Mouse (Mus musculus): ENCODE data around the gene Gstp2. TPM values are rescaled to one million over a fixed set of nuclear protein-coding genes. Genes with fewer than 3 reads are reported as not detected.
A peak's percentile ranks its signal among the peaks of the same experiment; 100 is the strongest.
"Not testable (repeated sequence)": the region's sequence is repeated elsewhere in the genome, so short reads cannot be mapped to it uniquely, and the experiment has no call there.

The Gstp2 gene
- polyA plus RNA-seq, 1 experiment: 87.8 TPM

GRCm38 (mm10) chr19:4055216-4055946, 9.6 kb upstream of the Gstp2 start:
- Histone ChIP-seq H3K4me3 (replicated peaks; ENCODE audit: extremely low read depth, low read depth, low read length) (no peak overlapping the region), H3K4me1 (ENCODE audit: control insufficient read depth, insufficient read depth, low read length) (peaks cover 4% of the 10 kb centered on the region; the same call in 1 of the 2 replicates)
- no peak for TF ChIP-seq CTCF (IDR thresholded peaks at IDR 0.05; ENCODE audit: insufficient read depth, low read length)
- TF ChIP-seq POLR2A (IDR thresholded peaks at IDR 0.05; ENCODE audit: borderline replicate concordance, extremely low read depth, low read depth, low read length): no peak
- WGBS: 72% methylated on average over 8 of the region's 8 CpGs
- DNase-seq: no peak

- TF ChIP-seq CTCF (IDR thresholded peaks at IDR 0.05; ENCODE audit: insufficient read depth, low read length): no peak
- no peak overlapping the region for H3K4me3 ChIP-seq (replicated peaks; ENCODE audit: extremely low read depth, low read depth, low read length)
- 90% methylated on average over 5 of the region's 5 CpGs for WGBS
- DNase-seq: no peak
- peaks cover 4% of the 10 kb centered on the region; the same call in 1 of the 2 replicates for H3K4me1 ChIP-seq (ENCODE audit: control insufficient read depth, insufficient read depth, low read length)
These were observed 8.8 kb upstream of the Gstp2 start for GRCm38 (mm10) chr19:4054613-4055012.

GRCm38 (mm10) chr19:4052516-4053030, 6.8 kb upstream of the Gstp2 start:
- Histone ChIP-seq H3K4me3 (replicated peaks; ENCODE audit: extremely low read depth, low read depth, low read length) (no peak overlapping the region), H3K4me1 (ENCODE audit: control insufficient read depth, insufficient read depth, low read length) (no peaks in the 10 kb centered on the region)
- no peak for DNase-seq
- TF ChIP-seq POLR2A (IDR thresholded peaks at IDR 0.05; ENCODE audit: borderline replicate concordance, extremely low read depth, low read depth, low read length): no peak
- TF ChIP-seq CTCF (IDR thresholded peaks at IDR 0.05; ENCODE audit: insufficient read depth, low read length): no peak
- WGBS: 60% methylated on average over 5 of the region's 5 CpGs

DNA sequence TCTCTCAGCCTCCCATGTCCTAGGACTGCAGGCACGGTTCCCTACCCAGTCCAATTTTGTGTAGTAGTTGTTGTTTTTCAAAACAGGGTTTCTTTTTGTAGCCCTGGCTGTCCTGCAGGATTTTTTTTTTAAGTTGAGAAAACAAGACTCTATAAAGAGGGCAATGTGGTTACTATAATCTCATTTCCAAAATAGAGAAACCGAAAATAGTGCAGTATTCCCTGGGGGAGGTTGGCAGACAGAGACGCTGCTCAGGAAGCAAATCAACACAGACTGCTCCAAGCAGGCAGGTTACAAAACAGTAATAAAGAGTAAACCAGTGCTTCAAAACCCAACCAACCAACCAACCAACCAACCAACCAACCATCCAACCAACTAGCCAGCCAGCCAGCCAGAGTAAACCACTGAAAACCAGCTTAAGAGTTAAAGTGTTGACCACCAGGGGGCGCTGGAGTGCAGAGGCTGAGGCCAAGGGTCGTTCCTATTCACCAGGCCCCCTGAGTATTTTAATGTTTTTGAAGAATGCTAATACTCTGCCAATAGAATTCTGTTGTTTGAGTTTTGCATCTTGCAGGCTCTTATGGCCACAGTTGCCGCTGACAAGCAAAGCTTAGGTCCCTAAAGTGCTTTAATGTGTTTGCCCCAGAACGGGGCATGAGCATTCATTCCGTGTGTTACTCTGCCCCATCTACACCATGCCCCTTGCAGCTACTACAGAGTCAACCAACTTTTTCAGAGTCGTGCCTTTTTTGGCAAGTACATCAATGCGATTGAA, 6.1 kb upstream of the Gstp2 start:
- no peak overlapping the region for H3K4me3 ChIP-seq (replicated peaks; ENCODE audit: extremely low read depth, low read depth, low read length)
- no peaks in the 10 kb centered on the region for H3K4me1 ChIP-seq (ENCODE audit: control insufficient read depth, insufficient read depth, low read length)
- DNase-seq: peak; percentile 68
- WGBS: 48% methylated on average over 10 of the region's 10 CpGs
- no peak for TF ChIP-seq POLR2A (IDR thresholded peaks at IDR 0.05; ENCODE audit: borderline replicate concordance, extremely low read depth, low read depth, low read length)
- TF ChIP-seq CTCF (IDR thresholded peaks at IDR 0.05; ENCODE audit: insufficient read depth, low read length): peak; percentile 76

DNA sequence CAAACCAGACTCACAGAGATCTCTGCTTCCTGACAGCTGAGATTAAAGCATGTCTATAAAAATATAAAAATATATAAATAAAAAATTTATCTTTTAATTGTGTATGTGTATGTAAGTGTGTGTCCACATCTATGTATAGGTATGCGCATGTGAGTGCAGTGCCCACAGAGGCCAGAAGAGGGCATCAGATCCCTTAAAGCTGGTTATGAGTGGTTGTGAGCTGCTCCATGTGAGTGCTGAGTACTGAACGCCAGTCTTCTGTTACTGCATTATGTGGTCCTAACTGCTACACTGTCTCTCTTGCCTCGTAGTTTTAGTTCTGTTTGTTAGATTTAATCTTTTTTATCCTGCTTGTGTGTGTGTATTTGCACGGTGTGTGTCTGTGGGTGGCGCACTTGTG, 5.2 kb upstream of the Gstp2 start:
- DNase-seq: no peak
- peaks cover 2% of the 10 kb centered on the region; the same call in 1 of the 2 replicates for H3K4me1 ChIP-seq (ENCODE audit: control insufficient read depth, insufficient read depth, low read length)
- H3K4me3 ChIP-seq (replicated peaks; ENCODE audit: extremely low read depth, low read depth, low read length): no peak overlapping the region
- no peak for TF ChIP-seq CTCF (IDR thresholded peaks at IDR 0.05; ENCODE audit: insufficient read depth, low read length)
- no peak for TF ChIP-seq POLR2A (IDR thresholded peaks at IDR 0.05; ENCODE audit: borderline replicate concordance, extremely low read depth, low read depth, low read length)
- WGBS: 98% methylated on average over 5 of the region's 5 CpGs

- WGBS: 80% methylated on average over 5 of the region's 5 CpGs
- DNase-seq; H3K4me1 ChIP-seq (ENCODE audit: control insufficient read depth, insufficient read depth, low read length); H3K4me3 ChIP-seq (replicated peaks; ENCODE audit: extremely low read depth, low read depth, low read length): not testable (repeated sequence)
These were observed 3.2 kb upstream of the Gstp2 start for GRCm38 (mm10) chr19:4049069-4049468.

DNA sequence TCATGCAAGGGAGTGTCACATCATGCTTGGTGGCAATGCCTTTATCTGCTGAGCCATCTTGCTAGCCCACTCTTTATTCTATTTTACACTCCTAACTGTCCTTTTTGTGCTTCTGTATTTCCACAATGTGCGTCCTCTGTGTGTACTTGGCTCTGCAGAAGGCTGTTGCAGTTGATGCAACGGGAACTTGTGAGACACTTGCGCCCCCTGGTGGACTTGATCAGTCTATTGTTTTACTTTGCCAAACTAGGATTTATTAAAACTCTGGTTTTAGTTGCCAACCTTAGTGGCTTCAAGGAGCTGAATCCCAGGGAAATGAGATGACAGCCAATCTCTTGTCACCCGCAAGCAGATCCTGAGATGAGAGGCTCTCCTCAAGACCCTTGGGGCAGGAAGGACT, 2.0 kb upstream of the Gstp2 start:
- WGBS: 10% methylated on average over 4 of the region's 4 CpGs
- Histone ChIP-seq H3K4me1 (ENCODE audit: control insufficient read depth, insufficient read depth, low read length) (peaks cover 7% of the 10 kb centered on the region), H3K4me3 (replicated peaks; ENCODE audit: extremely low read depth, low read depth, low read length) (no peak overlapping the region)
- no peak for TF ChIP-seq POLR2A (IDR thresholded peaks at IDR 0.05; ENCODE audit: borderline replicate concordance, extremely low read depth, low read depth, low read length)
- TF ChIP-seq CTCF (IDR thresholded peaks at IDR 0.05; ENCODE audit: insufficient read depth, low read length): peak; percentile 77
- DNase-seq: peak; percentile 80

GRCm38 (mm10) chr19:4046866-4047254, 1.0 kb upstream of the Gstp2 start:
- no peak for TF ChIP-seq POLR2A (IDR thresholded peaks at IDR 0.05; ENCODE audit: borderline replicate concordance, extremely low read depth, low read depth, low read length)
- no peak for TF ChIP-seq CTCF (IDR thresholded peaks at IDR 0.05; ENCODE audit: insufficient read depth, low read length)
- 80% methylated on average over 8 of the region's 8 CpGs for WGBS
- Histone ChIP-seq H3K4me1 (ENCODE audit: control insufficient read depth, insufficient read depth, low read length) (peaks cover 7% of the 10 kb centered on the region), H3K4me3 (replicated peaks; ENCODE audit: extremely low read depth, low read depth, low read length) (no peak overlapping the region)
- no peak for DNase-seq

DNA sequence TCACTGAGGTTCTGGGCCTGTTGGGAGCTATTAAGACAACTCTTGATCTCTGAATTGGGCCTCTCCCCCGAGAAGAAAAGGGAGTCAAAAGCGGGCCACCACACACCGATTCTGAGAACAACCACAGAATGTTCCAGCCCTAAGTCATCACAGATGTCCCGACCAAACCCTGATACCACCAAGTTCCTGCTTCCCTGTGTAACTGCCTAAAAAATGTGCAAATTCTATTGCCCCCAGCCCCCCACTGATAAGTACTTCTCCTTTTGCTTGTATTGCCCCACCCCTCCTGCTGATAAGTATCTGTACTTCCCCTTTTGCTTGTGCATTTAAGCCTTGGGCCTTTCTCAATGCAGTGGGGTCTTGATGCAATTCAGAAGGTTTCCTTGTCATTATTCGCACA, 1.7 kb downstream of the Gstp2 start:
- not testable (repeated sequence) for H3K4me1 ChIP-seq (ENCODE audit: control insufficient read depth, insufficient read depth, low read length); DNase-seq; H3K4me3 ChIP-seq (replicated peaks; ENCODE audit: extremely low read depth, low read depth, low read length)
- 80% methylated on average over 5 of the region's 5 CpGs for WGBS

DNA sequence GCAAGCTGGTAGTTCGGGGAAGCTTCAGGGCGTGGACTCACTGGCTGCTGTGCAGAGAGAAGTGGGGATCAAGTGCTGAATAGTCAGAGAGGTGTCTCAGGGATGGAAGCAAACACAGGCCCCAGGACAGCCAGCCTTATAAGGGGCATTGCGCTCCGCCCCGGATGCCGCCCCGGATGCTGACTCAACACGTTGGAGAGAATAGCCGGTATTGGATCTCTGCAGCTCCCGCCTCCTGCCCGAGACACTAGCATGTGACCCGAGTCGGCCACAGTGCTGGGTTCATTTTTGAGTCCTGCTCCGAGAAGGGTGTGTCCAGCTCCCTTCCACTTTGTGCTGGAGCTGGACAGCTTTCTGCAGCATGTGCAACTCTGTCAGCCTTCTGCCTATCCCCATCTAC, 3.7 kb downstream of the Gstp2 start:
- peaks cover 14% of the 10 kb centered on the region for H3K4me1 ChIP-seq (ENCODE audit: control insufficient read depth, insufficient read depth, low read length)
- DNase-seq: peak; percentile 30
- H3K4me3 ChIP-seq (replicated peaks; ENCODE audit: extremely low read depth, low read depth, low read length): no peak overlapping the region
- TF ChIP-seq POLR2A (IDR thresholded peaks at IDR 0.05; ENCODE audit: borderline replicate concordance, extremely low read depth, low read depth, low read length): no peak
- no peak for TF ChIP-seq CTCF (IDR thresholded peaks at IDR 0.05; ENCODE audit: insufficient read depth, low read length)
- 50% methylated on average over 14 of the region's 14 CpGs for WGBS

DNA sequence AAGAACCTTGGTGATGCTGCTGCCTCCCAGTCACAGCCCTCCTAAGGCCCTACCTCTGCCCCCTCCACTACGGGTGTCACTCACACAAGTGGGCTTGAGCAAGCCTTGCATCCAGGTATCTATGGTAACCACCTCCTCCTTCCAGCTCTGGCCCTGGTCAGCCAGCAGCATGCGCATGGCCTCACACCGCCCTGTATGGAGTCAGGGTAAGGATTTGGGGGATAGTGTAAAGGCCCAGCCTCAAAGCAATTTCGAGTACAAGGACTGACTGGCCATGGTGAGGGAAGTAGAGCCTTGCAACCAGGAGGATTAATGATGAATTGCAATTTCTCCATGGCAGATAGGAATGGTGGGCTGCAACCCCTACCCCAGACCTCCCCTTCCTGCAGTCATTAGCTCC, 4.3 kb downstream of the Gstp2 start:
- WGBS: 92% methylated on average over 4 of the region's 4 CpGs
- not testable (repeated sequence) for H3K4me3 ChIP-seq (replicated peaks; ENCODE audit: extremely low read depth, low read depth, low read length); DNase-seq
- peaks cover 16% of the 10 kb centered on the region for H3K4me1 ChIP-seq (ENCODE audit: control insufficient read depth, insufficient read depth, low read length)

DNA sequence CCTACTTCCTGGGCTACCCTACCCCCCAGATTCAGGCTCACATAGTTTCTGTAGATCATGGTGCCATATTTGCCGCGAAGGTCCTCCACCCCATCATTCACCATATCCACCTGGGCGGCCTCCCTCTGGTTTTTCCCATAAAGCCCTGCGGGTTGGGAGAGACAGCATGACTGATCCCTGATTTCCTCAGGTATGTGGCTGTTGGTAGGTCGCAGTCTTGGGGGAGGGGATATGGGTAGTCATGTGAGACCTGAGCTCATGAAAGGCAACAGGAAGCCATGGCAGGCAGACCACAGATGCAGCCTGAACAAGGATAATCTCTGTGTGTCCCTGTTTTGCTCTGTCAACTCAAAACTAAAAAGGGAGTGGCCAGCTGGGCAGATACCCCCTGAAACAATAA, 4.9 kb downstream of the Gstp2 start:
- WGBS: 85% methylated on average over 5 of the region's 5 CpGs
- not testable (repeated sequence) for H3K4me3 ChIP-seq (replicated peaks; ENCODE audit: extremely low read depth, low read depth, low read length); DNase-seq
- peaks cover 14% of the 10 kb centered on the region for H3K4me1 ChIP-seq (ENCODE audit: control insufficient read depth, insufficient read depth, low read length)
